ENCODE assay signal across 8 mouse cellular contexts in genomic region chr19:10949558-10949957, GRCm38 (mm10). TPM values are rescaled to one million over a fixed set of nuclear protein-coding genes. Genes with fewer than 3 reads are reported as not detected.
A peak's percentile ranks its signal among the peaks of the same experiment; 100 is the strongest.
DNase-seq lines count a peak whose midpoint lies in the region; ATAC-seq and TF ChIP-seq lines count a peak whose summit lies in the region.

No protein-coding gene starts in this region.

- 0 out of 2 replicates have a peak, but pooled peaks cover 6% of the 10 kb centered on the region for H3K36me3 ChIP-seq in kidney, postnatal 0 days (ENCODE audit: insufficient read depth, low read length)
- H3K36me3 ChIP-seq in embryonic facial prominence, embryonic 11.5 days (replicated peaks; ENCODE audit: control insufficient read depth, insufficient read depth, low read depth, low read length): peaks cover 7% of the 10 kb centered on the region; the same call in 1 of the 2 replicates
- peaks cover 17% of the 10 kb centered on the region for H3K36me3 ChIP-seq in intestine, embryonic 14.5 days (ENCODE audit: control insufficient read depth, insufficient read depth, low read length)
- peaks cover 7% of the 10 kb centered on the region for H3K36me3 ChIP-seq in midbrain, postnatal 0 days (ENCODE audit: insufficient read depth, low read length)

- no peaks in the 10 kb centered on the region for H3K9me3 ChIP-seq in kidney, postnatal 0 days (replicated peaks; ENCODE audit: low read length)
- H3K9me3 ChIP-seq in embryonic facial prominence, embryonic 11.5 days (replicated peaks; ENCODE audit: control insufficient read depth, low read length): no peaks in the 10 kb centered on the region
- no peaks in the 10 kb centered on the region for H3K9me3 ChIP-seq in intestine, embryonic 14.5 days (ENCODE audit: control insufficient read depth, low read length)
- no peaks in the 10 kb centered on the region for H3K9me3 ChIP-seq in midbrain, postnatal 0 days (ENCODE audit: low read length)

- peaks cover 15% of the 10 kb centered on the region for H3K4me1 ChIP-seq in kidney, postnatal 0 days (replicated peaks; ENCODE audit: insufficient read depth, low read length)
- no peaks in the 10 kb centered on the region; the same call in 1 of the 2 replicates for H3K4me1 ChIP-seq in embryonic facial prominence, embryonic 11.5 days (ENCODE audit: control insufficient read depth, insufficient read depth, low read length)
- peaks cover 36% of the 10 kb centered on the region for H3K4me1 ChIP-seq in intestine, embryonic 14.5 days (replicated peaks; ENCODE audit: control insufficient read depth, insufficient read depth, low read length)
- peaks cover 17% of the 10 kb centered on the region; the same call in 1 of the 2 replicates for H3K4me1 ChIP-seq in midbrain, postnatal 0 days (ENCODE audit: insufficient read depth, low read length)

- H3K27ac ChIP-seq in kidney, postnatal 0 days: no peak overlapping the region; the same call in 1 of the 2 replicates
- H3K27ac ChIP-seq in embryonic facial prominence, embryonic 11.5 days (replicated peaks; ENCODE audit: low read depth, low read length): no peak overlapping the region
- peak overlapping the region; percentile 67 for H3K27ac ChIP-seq in intestine, embryonic 14.5 days (ENCODE audit: low read depth)
- H3K27ac ChIP-seq in midbrain, postnatal 0 days (ENCODE audit: low read depth, low read length): 0 out of 2 replicates have a peak overlapping the region, but pooled peaks have one; percentile 18

- no peak for ATAC-seq in kidney, postnatal 0 days (replicated peaks; ENCODE audit: low FRiP score, low read depth)
- ATAC-seq in embryonic facial prominence, embryonic 11.5 days (replicated peaks; ENCODE audit: insufficient number of reproducible peaks, low FRiP score, low TSS enrichment, low read depth): no peak
- no peak for ATAC-seq in intestine, embryonic 14.5 days (replicated peaks; ENCODE audit: low FRiP score, low TSS enrichment, low read depth)
- peak; percentile 20; the same call in 1 of the 2 replicates for ATAC-seq in midbrain, postnatal 0 days (ENCODE audit: low FRiP score)

- TF ChIP-seq CTCF in kidney, postnatal 0 days (IDR thresholded peaks at IDR 0.05; ENCODE audit: low read depth): no peak
- no peak for TF ChIP-seq CTCF in midbrain, postnatal 0 days (IDR thresholded peaks at IDR 0.05)

- peak overlapping the region; percentile 17 for H3K4me3 ChIP-seq in kidney, postnatal 0 days (replicated peaks; ENCODE audit: low read depth, low read length)
- H3K4me3 ChIP-seq in embryonic facial prominence, embryonic 11.5 days (ENCODE audit: low read depth, low read length): no peak overlapping the region
- H3K4me3 ChIP-seq in intestine, embryonic 14.5 days (ENCODE audit: low read depth, low read length): peak overlapping the region; percentile 63
- H3K4me3 ChIP-seq in midbrain, postnatal 0 days (ENCODE audit: low read depth, low read length): peak overlapping the region; percentile 78

- DNase-seq in kidney, postnatal 0 days (ENCODE audit: low spot score): no peak
- DNase-seq in kidney, postnatal 25 days: no peak
- no peak for DNase-seq in embryonic facial prominence, embryonic 11.5 days (ENCODE audit: low spot score)
- DNase-seq in intestine, embryonic 14.5 days (ENCODE audit: low spot score): no peak
- peak; percentile 18 for DNase-seq in midbrain, postnatal 0 days (ENCODE audit: low spot score)
- no peak for DNase-seq in ovary, postnatal 10 days (ENCODE audit: low spot score)
- DNase-seq in gastrocnemius, postnatal 4 days (ENCODE audit: low spot score in 2 of 2): no peak
- DNase-seq in spleen, postnatal 10 days (ENCODE audit: low spot score in 2 of 2): no peak

- peak overlapping the region; percentile 47; the same call in 1 of the 2 replicates for H3K9ac ChIP-seq in kidney, postnatal 0 days (ENCODE audit: low read depth, low read length)
- H3K9ac ChIP-seq in embryonic facial prominence, embryonic 11.5 days (replicated peaks; ENCODE audit: low read length): no peak overlapping the region; the same call in 1 of the 2 replicates
- H3K9ac ChIP-seq in intestine, embryonic 14.5 days (ENCODE audit: low read length): peak overlapping the region; percentile 37; the same call in 1 of the 2 replicates
- H3K9ac ChIP-seq in midbrain, postnatal 0 days (replicated peaks; ENCODE audit: low read length, poor library complexity, severe bottlenecking): no peak overlapping the region; the same call in 1 of the 2 replicates

- peak overlapping the region; percentile 52 for H3K4me2 ChIP-seq in kidney, postnatal 0 days (ENCODE audit: low read length)
- H3K4me2 ChIP-seq in embryonic facial prominence, embryonic 11.5 days (ENCODE audit: low read depth, low read length): peak overlapping the region; percentile 37; the same call in 1 of the 2 replicates
- H3K4me2 ChIP-seq in intestine, embryonic 14.5 days (ENCODE audit: low read length): peak overlapping the region; percentile 84
- peak overlapping the region; percentile 100 for H3K4me2 ChIP-seq in midbrain, postnatal 0 days (ENCODE audit: low read depth, low read length, poor library complexity, severe bottlenecking)

- H3K27me3 ChIP-seq in kidney, postnatal 0 days (ENCODE audit: insufficient read depth, low read length): no peaks in the 10 kb centered on the region
- H3K27me3 ChIP-seq in embryonic facial prominence, embryonic 11.5 days (ENCODE audit: control insufficient read depth, insufficient read depth, low read length): no peaks in the 10 kb centered on the region
- no peaks in the 10 kb centered on the region for H3K27me3 ChIP-seq in intestine, embryonic 14.5 days (replicated peaks; ENCODE audit: control insufficient read depth, insufficient read depth, low read length)
- no peaks in the 10 kb centered on the region for H3K27me3 ChIP-seq in midbrain, postnatal 0 days (ENCODE audit: insufficient read depth, low read length)

- 28% methylated on average over 9 of the region's 9 CpGs for WGBS in kidney, postnatal 0 days
- WGBS in embryonic facial prominence, embryonic 11.5 days: 39% methylated on average over 9 of the region's 9 CpGs
- 34% methylated on average over 9 of the region's 9 CpGs for WGBS in intestine, embryonic 14.5 days
- 35% methylated on average over 9 of the region's 9 CpGs for WGBS in midbrain, postnatal 0 days

RNA-seq across cellular contexts. Expression of gene Ccdc86, which starts 0.5 kb away (rescaled TPM):
- polyA plus RNA-seq in kidney, postnatal 0 days (2015; fragmentation: Nextera tagmentation; extraction: Ambion mirVana): 22.9 and 23.2 TPM in 2 replicates
- 24.0 and 25.1 TPM in 2 replicates for polyA plus RNA-seq in embryonic facial prominence, embryonic 11.5 days (2014; fragmentation: Nextera tagmentation; extraction: Ambion mirVana)
- 29.7 and 32.4 TPM in 2 replicates for polyA plus RNA-seq in intestine, embryonic 14.5 days (2014; fragmentation: Nextera tagmentation; extraction: Ambion mirVana)
- 6.5 and 6.7 TPM in 2 replicates for total RNA-seq in midbrain, postnatal 0 days (2014; rRNA removed)
- polyA plus RNA-seq in midbrain, postnatal 0 days (2015; fragmentation: Nextera tagmentation; extraction: Ambion mirVana): 13.1 and 13.5 TPM in 2 replicates
- 10 to 100 TPM; 26.6 to 27.7 TPM for total RNA-seq in gastrocnemius, postnatal 4 days (2021)

RNA-seq across cellular contexts. Expression of gene Ptgdr2, which starts 12.6 kb away (rescaled TPM):
- polyA plus RNA-seq in kidney, postnatal 0 days (2015; fragmentation: Nextera tagmentation; extraction: Ambion mirVana): not detected in 2 replicates
- polyA plus RNA-seq in embryonic facial prominence, embryonic 11.5 days (2014; fragmentation: Nextera tagmentation; extraction: Ambion mirVana): not detected in 2 replicates
- 0.07 TPM in 1 of 2 replicates, not detected in the other for polyA plus RNA-seq in intestine, embryonic 14.5 days (2014; fragmentation: Nextera tagmentation; extraction: Ambion mirVana)
- total RNA-seq in midbrain, postnatal 0 days (2014; rRNA removed): 1.0 and 1.4 TPM in 2 replicates
- 0.09 and 0.16 TPM in 2 replicates for polyA plus RNA-seq in midbrain, postnatal 0 days (2015; fragmentation: Nextera tagmentation; extraction: Ambion mirVana)
- total RNA-seq in gastrocnemius, postnatal 4 days (2021): under 1 TPM; 0.10 to 0.18 TPM

RNA-seq across cellular contexts. Expression of gene Ms4a10, which starts 24.9 kb away (rescaled TPM):
- 0.22 and 0.45 TPM in 2 replicates for polyA plus RNA-seq in kidney, postnatal 0 days (2015; fragmentation: Nextera tagmentation; extraction: Ambion mirVana)
- not detected in 2 replicates for polyA plus RNA-seq in embryonic facial prominence, embryonic 11.5 days (2014; fragmentation: Nextera tagmentation; extraction: Ambion mirVana)
- 7.9 TPM in 2 replicates for polyA plus RNA-seq in intestine, embryonic 14.5 days (2014; fragmentation: Nextera tagmentation; extraction: Ambion mirVana)
- not detected in 2 replicates for total RNA-seq in midbrain, postnatal 0 days (2014; rRNA removed)
- not detected in 2 replicates for polyA plus RNA-seq in midbrain, postnatal 0 days (2015; fragmentation: Nextera tagmentation; extraction: Ambion mirVana)
- total RNA-seq in gastrocnemius, postnatal 4 days (2021): under 1 TPM in 1 of 2 experiments, not detected in 1; 0.54 TPM

RNA-seq across cellular contexts. Expression of gene Zp1, which starts 29.1 kb away (rescaled TPM):
- polyA plus RNA-seq in kidney, postnatal 0 days (2015; fragmentation: Nextera tagmentation; extraction: Ambion mirVana): not detected in 2 replicates
- polyA plus RNA-seq in embryonic facial prominence, embryonic 11.5 days (2014; fragmentation: Nextera tagmentation; extraction: Ambion mirVana): not detected in 2 replicates
- not detected in 2 replicates for polyA plus RNA-seq in intestine, embryonic 14.5 days (2014; fragmentation: Nextera tagmentation; extraction: Ambion mirVana)
- 0.14 and 0.82 TPM in 2 replicates for total RNA-seq in midbrain, postnatal 0 days (2014; rRNA removed)
- 0.98 and 1.4 TPM in 2 replicates for polyA plus RNA-seq in midbrain, postnatal 0 days (2015; fragmentation: Nextera tagmentation; extraction: Ambion mirVana)
- total RNA-seq in gastrocnemius, postnatal 4 days (2021): under 1 TPM in 1 of 2 experiments, not detected in 1; 0.49 TPM

RNA-seq across cellular contexts. Expression of gene Ms4a15, which starts 43.5 kb away (rescaled TPM):
- not detected in 2 replicates for polyA plus RNA-seq in kidney, postnatal 0 days (2015; fragmentation: Nextera tagmentation; extraction: Ambion mirVana)
- polyA plus RNA-seq in embryonic facial prominence, embryonic 11.5 days (2014; fragmentation: Nextera tagmentation; extraction: Ambion mirVana): not detected in 2 replicates
- 0.24 and 0.34 TPM in 2 replicates for polyA plus RNA-seq in intestine, embryonic 14.5 days (2014; fragmentation: Nextera tagmentation; extraction: Ambion mirVana)
- not detected in 2 replicates for total RNA-seq in midbrain, postnatal 0 days (2014; rRNA removed)
- polyA plus RNA-seq in midbrain, postnatal 0 days (2015; fragmentation: Nextera tagmentation; extraction: Ambion mirVana): 0.09 TPM in 1 of 2 replicates, not detected in the other
- total RNA-seq in gastrocnemius, postnatal 4 days (2021): not detected

Comparison
In these comparisons a context has a peak if more than half of its experiments do, and no peak if none do; other contexts are left out.
1. H3K27ac ChIP-seq: peak in intestine, embryonic 14.5 days (single experiment) and midbrain, postnatal 0 days (single experiment); none in kidney, postnatal 0 days (single experiment) and embryonic facial prominence, embryonic 11.5 days (single experiment).
2. H3K4me2 ChIP-seq: peak in every context shown above with its lines; median percentile 100 in midbrain, postnatal 0 days; 84 in intestine, embryonic 14.5 days; 52 in kidney, postnatal 0 days; 37 in embryonic facial prominence, embryonic 11.5 days.
3. H3K9ac ChIP-seq: peak in kidney, postnatal 0 days (single experiment) and intestine, embryonic 14.5 days (single experiment); none in embryonic facial prominence, embryonic 11.5 days (single experiment) and midbrain, postnatal 0 days (single experiment).